Mouse (Mus musculus): ENCODE data around the gene Afp. TPM values are rescaled to one million over a fixed set of nuclear protein-coding genes. Genes with fewer than 3 reads are reported as not detected.

The Afp gene
- polyA plus RNA-seq, 1 experiment from 2014 or later, result 0.52 TPM

DNA sequence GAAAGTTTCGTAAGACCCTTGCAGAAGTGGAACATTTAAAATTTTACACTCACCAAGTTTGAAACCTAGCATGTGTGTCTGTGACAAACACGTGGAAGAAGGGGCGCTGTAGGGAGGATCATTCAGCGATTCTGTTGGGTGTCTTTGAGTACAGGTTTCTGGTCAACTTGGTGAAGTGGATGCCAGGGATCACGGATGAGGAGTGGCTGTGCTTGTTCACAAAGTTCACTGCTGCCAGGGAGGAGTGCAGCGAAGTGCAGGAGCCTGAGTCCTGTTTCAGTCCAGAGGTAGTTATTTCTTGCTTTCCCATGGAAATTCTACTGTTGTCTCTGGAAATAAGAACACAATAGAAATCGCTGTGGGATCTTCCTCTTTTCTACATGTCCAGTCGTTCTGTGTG is 60.7 kb downstream of the Afp start:
- H3K27ac ChIP-seq (ENCODE audit: low read length), result no peak overlapping the region
- H3K9me3 ChIP-seq (ENCODE audit: control insufficient read depth, low read length), result no peaks in the 10 kb centered on the region
- no peak for ATAC-seq
- no peaks in the 10 kb centered on the region for H3K27me3 ChIP-seq (replicated peaks; ENCODE audit: control insufficient read depth, insufficient read depth, low read length)
- WGBS, result 87% methylated on average over 8 of the region's 8 CpGs
- H3K36me3 ChIP-seq (ENCODE audit: control insufficient read depth, insufficient read depth), result no peaks in the 10 kb centered on the region
- no peak overlapping the region for H3K4me2 ChIP-seq (ENCODE audit: low read length)
- H3K9ac ChIP-seq (replicated peaks; ENCODE audit: low read depth, low read length), result no peak overlapping the region
- no peak overlapping the region for H3K4me3 ChIP-seq (replicated peaks; ENCODE audit: low read length)
- no peaks in the 10 kb centered on the region for H3K4me1 ChIP-seq (replicated peaks; ENCODE audit: control insufficient read depth, insufficient read depth, low read length)

DNA sequence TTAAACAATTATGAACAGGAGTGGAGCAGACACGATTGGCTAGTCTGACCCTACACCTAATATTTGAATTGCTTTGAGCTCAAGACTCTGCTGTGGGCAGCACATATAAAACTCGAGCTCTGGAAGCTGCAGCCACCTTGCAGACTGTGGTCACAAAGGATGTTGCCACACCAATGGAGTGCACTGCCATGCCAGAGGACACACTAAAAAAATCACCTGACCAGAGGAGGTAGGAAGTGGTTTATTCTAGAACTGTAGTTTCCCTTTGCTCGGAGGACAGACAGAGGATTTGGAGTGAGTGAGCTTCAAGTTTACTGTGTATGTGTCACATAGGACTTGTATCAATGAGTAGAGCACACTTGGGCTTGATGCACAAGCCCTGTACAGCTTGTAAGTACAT is 65.5 kb downstream of the Afp start:
- Histone ChIP-seq H3K27ac (ENCODE audit: low read length) (no peak overlapping the region), H3K4me3 (replicated peaks; ENCODE audit: low read length) (no peak overlapping the region), H3K36me3 (ENCODE audit: control insufficient read depth, insufficient read depth) (no peaks in the 10 kb centered on the region), H3K4me2 (ENCODE audit: low read length) (no peak overlapping the region), H3K9ac (replicated peaks; ENCODE audit: low read depth, low read length) (no peak overlapping the region), H3K27me3 (replicated peaks; ENCODE audit: control insufficient read depth, insufficient read depth, low read length) (no peaks in the 10 kb centered on the region), H3K9me3 (ENCODE audit: control insufficient read depth, low read length) (no peaks in the 10 kb centered on the region), H3K4me1 (replicated peaks; ENCODE audit: control insufficient read depth, insufficient read depth, low read length) (no peaks in the 10 kb centered on the region)
- WGBS, result 88% methylated on average over 3 of the region's 3 CpGs
- ATAC-seq, result no peak

Other genes with a start within 250 kb of the Afp start
- 30.4 and 32.5 TPM in 2 replicates for gene Ankrd17, start 124.2 kb upstream of the Afp start, polyA plus RNA-seq (2015; fragmentation: Nextera tagmentation; extraction: Ambion mirVana)
- gene Gm9958, start 123.5 kb upstream of the Afp start, polyA plus RNA-seq (2015; fragmentation: Nextera tagmentation; extraction: Ambion mirVana), result 6.0 and 8.2 TPM in 2 replicates
- gene Alb, start 29.8 kb upstream of the Afp start, polyA plus RNA-seq (2015; fragmentation: Nextera tagmentation; extraction: Ambion mirVana), result 0.49 TPM in 1 of 2 replicates, not detected in the other
- gene Afm, start 28.2 kb downstream of the Afp start, polyA plus RNA-seq (2015; fragmentation: Nextera tagmentation; extraction: Ambion mirVana), result not detected in 2 replicates
- gene 5830473C10Rik, start 70.4 kb downstream of the Afp start, polyA plus RNA-seq (2015; fragmentation: Nextera tagmentation; extraction: Ambion mirVana), result not detected in 2 replicates
- 0.86 and 0.92 TPM in 2 replicates for gene Rassf6, start 149.9 kb downstream of the Afp start, polyA plus RNA-seq (2015; fragmentation: Nextera tagmentation; extraction: Ambion mirVana)